Mouse (Mus musculus) C2C12 (cell line): ENCODE measurements around the gene Sdk2. TPM values are rescaled to one million over a fixed set of nuclear protein-coding genes. Genes with fewer than 3 reads are reported as not detected.

Experiments used
- H3K27me3 ChIP-seq: one replicate; pipeline ENCODE4 v1.6.1; 2011; ENCODE audit not compliant: control insufficient read depth, insufficient read depth, insufficient read length
- H3K36me3 ChIP-seq: one replicate; pipeline ENCODE4 v1.6.1; 2011; ENCODE audit not compliant: control insufficient read depth, insufficient read depth
- H3K4me3 ChIP-seq: one replicate; pipeline ENCODE4 v1.5.1; 2011; ENCODE audit warnings: mild to moderate bottlenecking, control low read depth; ENCODE audit not compliant: poor library complexity, insufficient read depth, severe bottlenecking
- H3K79me2 ChIP-seq: one replicate; pipeline ENCODE4 v1.6.1; 2011; ENCODE audit not compliant: control insufficient read depth, insufficient read depth
- H3K79me3 ChIP-seq: one replicate; pipeline ENCODE4 v1.6.1; 2011; ENCODE audit warnings: low read depth, control low read depth
- H3ac ChIP-seq: one replicate; pipeline ENCODE3; 2011; ENCODE audit warnings: low read depth; ENCODE audit not compliant: control insufficient read depth, insufficient read length
- CEBPB ChIP-seq: IDR thresholded peaks from one replicate; pipeline ENCODE4 v1.6.1; 2011; ENCODE audit warnings: low read depth, mild to moderate bottlenecking, control low read depth, moderate library complexity
- CTCF ChIP-seq: IDR thresholded peaks from one replicate; pipeline ENCODE4 v1.5.1; 2011; ENCODE audit not compliant: control insufficient read depth, insufficient read depth, insufficient read length
- FOSL1 ChIP-seq: IDR thresholded peaks from one replicate; pipeline ENCODE4 v1.8.0; 2011; ENCODE audit warnings: mild to moderate bottlenecking, low read length; ENCODE audit not compliant: poor library complexity, insufficient read depth, severe bottlenecking
- MAX ChIP-seq: IDR thresholded peaks from one replicate; pipeline ENCODE4 v1.6.1; 2011; ENCODE audit warnings: mild to moderate bottlenecking, control low read depth
- MYOD1 ChIP-seq: IDR thresholded peaks from one replicate; pipeline ENCODE4 v1.6.1; 2011; ENCODE audit warnings: low read depth; ENCODE audit not compliant: control insufficient read depth, insufficient read length
- MYOG ChIP-seq: IDR thresholded peaks from one replicate; pipeline ENCODE4 v1.6.1; 2011; ENCODE audit not compliant: control insufficient read depth, insufficient read length; ENCODE audit errors: extremely low read depth
- USF1 ChIP-seq: IDR thresholded peaks from one replicate; pipeline ENCODE4 v1.6.1; 2011; ENCODE audit warnings: low read depth, mild to moderate bottlenecking, control low read depth, moderate library complexity
- polyA plus RNA-seq: library from polyadenylated mRNA; unstranded; fragments of >200 nt; fragmentation: generic; extraction: Trizol; gene quantifications from one replicate; pipeline ENCODE4 v1.2.1, GENCODE M21; 2012; ENCODE audit warnings: missing spikeins

Gene Sdk2
- polyA plus RNA-seq, 1 experiment = 0.05 TPM

DNA sequence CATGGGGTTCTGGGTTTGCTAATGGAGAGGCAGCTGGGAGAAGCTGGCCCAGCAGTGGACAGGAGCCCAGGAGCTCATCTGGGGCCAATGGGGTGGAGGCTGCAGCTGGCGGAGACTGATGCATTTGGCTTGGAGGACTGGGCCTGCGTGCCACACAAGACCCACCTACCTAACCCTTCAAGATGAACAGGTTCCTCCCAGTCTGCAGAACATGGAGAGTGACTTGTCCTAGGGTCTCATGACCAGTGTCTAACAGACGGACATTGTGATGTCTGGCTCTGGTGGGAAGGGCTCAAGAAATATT is 91.2 kb downstream of the Sdk2 start:
- Histone ChIP-seq H3K27me3 (no peaks in the 10 kb centered on the region), H3ac (no peak overlapping the region), H3K79me3 (no peaks in the 10 kb centered on the region), H3K36me3 (no peaks in the 10 kb centered on the region), H3K4me3 (no peak overlapping the region), H3K79me2 (no peaks in the 10 kb centered on the region)
- TF ChIP-seq MYOG (no peak), MAX (no peak), CTCF (no peak), MYOD1 (no peak), CEBPB (no peak), FOSL1 (no peak), USF1 (no peak)

DNA sequence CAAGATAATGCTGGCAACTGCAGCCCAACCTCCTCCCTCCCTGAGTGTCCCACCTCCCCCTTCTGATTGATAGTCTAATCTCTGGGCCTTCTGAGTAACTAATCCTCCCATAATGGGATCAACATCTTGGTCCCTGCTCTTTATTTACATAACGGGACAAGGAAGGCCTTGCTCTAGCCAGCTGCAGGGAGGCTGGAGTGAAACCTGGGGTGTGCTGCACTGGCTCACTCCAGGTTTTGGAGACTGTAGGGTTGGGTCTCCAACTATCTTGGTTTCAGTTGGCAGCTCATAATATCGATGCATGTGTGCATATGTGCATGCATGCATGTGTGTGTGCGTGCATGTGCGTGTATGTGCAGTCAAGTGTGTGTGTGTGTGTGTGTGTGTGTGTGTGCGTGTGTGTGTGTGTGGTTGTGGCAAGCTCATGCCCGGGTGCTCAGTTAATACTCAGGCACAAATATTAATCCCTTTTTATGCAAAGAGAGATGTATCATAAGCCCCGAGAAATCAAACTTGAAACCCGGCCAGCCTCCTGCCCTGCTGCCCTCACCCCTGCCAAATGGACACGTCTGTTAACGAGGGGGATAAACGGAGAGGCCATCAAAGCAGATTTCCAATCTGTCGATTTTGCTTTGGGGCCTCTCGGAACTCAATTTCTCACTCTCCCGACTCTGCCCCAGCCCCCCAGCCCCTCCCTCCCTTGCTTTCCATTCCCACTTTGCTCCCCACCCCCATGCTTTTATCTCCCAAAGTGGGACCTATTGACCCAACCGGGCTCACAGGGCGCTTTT is 91.8 kb downstream of the Sdk2 start:
- Histone ChIP-seq H3K4me3 (no peak overlapping the region), H3ac (no peak overlapping the region), H3K27me3 (no peaks in the 10 kb centered on the region), H3K79me2 (no peaks in the 10 kb centered on the region), H3K79me3 (no peaks in the 10 kb centered on the region), H3K36me3 (no peaks in the 10 kb centered on the region)
- TF ChIP-seq MYOD1 (no peak), MYOG (no peak), CTCF (no peak), MAX (no peak), FOSL1 (no peak), USF1 (no peak), CEBPB (no peak)

DNA sequence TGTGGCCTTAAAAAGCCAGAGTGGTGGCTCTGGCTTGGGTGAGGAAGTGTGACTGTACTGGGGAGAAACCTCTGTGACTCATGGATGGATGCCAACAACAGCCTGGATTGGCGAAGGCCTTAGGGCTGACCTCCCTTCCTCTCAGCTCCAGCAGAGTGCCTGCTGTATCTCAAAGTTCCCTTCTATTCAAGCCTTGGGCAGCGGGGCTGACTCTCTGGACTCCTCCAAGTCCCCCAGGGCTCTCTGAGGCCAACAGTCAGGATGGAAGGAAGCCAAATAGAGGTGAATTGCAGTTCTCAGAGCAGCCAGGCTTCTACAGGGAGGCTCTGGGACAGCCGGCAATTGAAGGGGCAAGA is 94.4 kb downstream of the Sdk2 start:
- Histone ChIP-seq H3ac (no peak overlapping the region), H3K4me3 (no peak overlapping the region), H3K27me3 (no peaks in the 10 kb centered on the region), H3K36me3 (no peaks in the 10 kb centered on the region), H3K79me2 (no peaks in the 10 kb centered on the region), H3K79me3 (no peaks in the 10 kb centered on the region)
- no peak for TF ChIP-seq MYOD1
- TF ChIP-seq MYOG = no peak
- TF ChIP-seq CTCF = no peak
- TF ChIP-seq FOSL1 = no peak
- TF ChIP-seq CEBPB = no peak
- no peak for TF ChIP-seq USF1
- TF ChIP-seq MAX = no peak

DNA sequence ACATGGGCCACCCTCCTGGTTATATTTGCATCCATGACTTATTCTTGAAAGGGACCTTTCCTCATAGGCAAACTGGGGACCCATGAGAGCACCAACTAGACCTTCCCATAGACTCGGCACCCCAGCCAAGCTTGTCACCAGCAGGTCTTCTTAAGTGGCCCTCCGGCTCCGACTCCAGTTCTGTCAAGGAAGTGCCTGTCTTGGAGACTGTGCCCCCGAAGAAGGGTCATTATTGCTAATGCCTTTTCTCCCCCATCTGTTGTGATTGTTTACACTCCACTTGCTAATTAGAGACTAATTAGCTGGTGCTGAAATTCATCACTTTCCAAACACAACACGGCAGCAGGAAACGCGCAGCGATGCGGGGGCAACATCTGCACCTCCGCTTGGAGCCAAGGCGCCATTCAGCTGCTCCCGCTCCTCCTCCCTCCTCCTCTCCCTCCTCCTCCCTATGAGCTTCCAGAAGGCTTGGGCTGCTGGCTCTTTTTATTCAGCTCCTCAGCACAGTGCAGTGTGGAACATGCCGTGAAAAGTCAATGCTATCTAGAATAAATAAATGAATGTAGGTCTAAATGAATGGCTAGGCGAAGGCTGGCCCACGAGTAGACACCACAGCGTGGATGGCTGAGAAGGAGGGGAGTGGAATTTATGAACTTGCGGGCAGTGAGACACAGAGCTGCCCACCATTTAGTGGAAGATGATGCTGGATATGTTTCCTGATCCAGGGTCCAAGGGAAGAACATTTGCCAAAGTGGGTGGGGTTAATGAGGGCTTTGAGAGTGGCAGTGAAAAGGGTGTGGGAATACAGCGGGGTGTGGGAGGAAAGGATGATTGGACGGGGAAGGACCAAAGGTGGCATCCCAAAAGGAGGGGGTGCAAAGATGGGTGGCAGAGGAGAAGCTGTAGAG is 95.0 kb downstream of the Sdk2 start:
- Histone ChIP-seq H3K27me3 (no peaks in the 10 kb centered on the region), H3K36me3 (no peaks in the 10 kb centered on the region), H3K79me2 (no peaks in the 10 kb centered on the region), H3ac (no peak overlapping the region), H3K79me3 (no peaks in the 10 kb centered on the region), H3K4me3 (no peak overlapping the region)
- TF ChIP-seq MAX = no peak
- TF ChIP-seq MYOD1 = no peak
- no peak for TF ChIP-seq CEBPB
- no peak for TF ChIP-seq MYOG
- no peak for TF ChIP-seq FOSL1
- no peak for TF ChIP-seq CTCF
- TF ChIP-seq USF1 = no peak

DNA sequence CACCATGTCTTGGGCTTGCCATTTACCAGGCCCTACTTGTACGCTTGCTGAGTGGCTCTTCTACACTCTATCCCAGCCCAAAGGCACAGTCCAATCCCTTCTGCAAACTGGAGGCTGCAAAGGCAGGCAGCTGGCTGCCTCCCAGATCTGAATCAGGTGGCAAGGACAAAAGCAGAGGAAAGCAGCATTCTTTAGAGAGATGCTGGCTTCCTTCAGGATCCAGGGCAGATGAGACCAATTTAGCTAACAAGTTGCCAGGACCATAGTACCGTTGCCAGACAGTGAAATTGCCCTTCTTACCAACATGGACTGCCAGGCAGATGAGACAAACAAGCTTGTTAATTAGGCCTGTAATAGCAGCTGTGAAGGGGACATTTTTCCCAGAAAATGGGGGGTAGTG is 96.8 kb downstream of the Sdk2 start:
- TF ChIP-seq CEBPB (no peak), USF1 (no peak), MAX (no peak), MYOD1 (no peak), CTCF (no peak), MYOG (no peak), FOSL1 (no peak)
- no peaks in the 10 kb centered on the region for H3K36me3 ChIP-seq
- no peak overlapping the region for H3K4me3 ChIP-seq
- no peaks in the 10 kb centered on the region for H3K79me3 ChIP-seq
- no peaks in the 10 kb centered on the region for H3K27me3 ChIP-seq
- H3ac ChIP-seq = no peak overlapping the region
- no peaks in the 10 kb centered on the region for H3K79me2 ChIP-seq

DNA sequence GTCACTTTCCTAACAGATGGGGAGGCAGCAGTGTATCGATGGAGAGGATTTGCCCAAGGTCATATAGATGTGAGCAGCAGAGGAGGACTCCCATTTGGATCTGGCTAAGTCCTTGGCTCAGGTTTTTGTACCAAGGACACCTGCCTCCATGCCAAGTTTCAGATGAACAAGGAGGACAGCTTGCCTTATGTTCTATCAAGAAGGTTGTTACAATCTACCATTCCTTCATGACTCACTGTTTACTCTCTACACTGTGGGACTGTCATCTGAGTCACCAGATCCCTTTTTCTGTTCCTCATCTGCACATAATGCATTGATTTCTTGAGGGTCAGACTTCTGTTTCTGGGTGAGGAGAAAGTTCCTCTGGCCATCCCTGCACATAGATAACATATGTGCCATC is 101.6 kb downstream of the Sdk2 start:
- H3K79me2 ChIP-seq = no peaks in the 10 kb centered on the region
- TF ChIP-seq USF1 (no peak), FOSL1 (no peak)
- H3K79me3 ChIP-seq = no peaks in the 10 kb centered on the region
- H3K27me3 ChIP-seq = no peaks in the 10 kb centered on the region
- no peaks in the 10 kb centered on the region for H3K36me3 ChIP-seq
- H3K4me3 ChIP-seq = no peak overlapping the region
- H3ac ChIP-seq = no peak overlapping the region
